Mouse (Mus musculus) ES-E14 (cell line): Measurements from ENCODE around the gene Foxred1. TPM values are rescaled to one million over a fixed set of nuclear protein-coding genes. Genes with fewer than 3 reads are reported as not detected.

Source experiments
- DNase-seq: peaks from one replicate; pipeline ENCODE4 v3.0.0-alpha.2; 2013; ENCODE audit warnings: low read depth, low spot score
- H3K27ac ChIP-seq: 2 replicates; pipeline ENCODE4 v1.5.1; 2012; ENCODE audit warnings: low read depth, mild to moderate bottlenecking, low read length, moderate library complexity, mixed read lengths; ENCODE audit not compliant: poor library complexity, insufficient read depth, severe bottlenecking
- H3K36me3 ChIP-seq: 2 replicates; pipeline ENCODE4 v1.6.1; 2012; ENCODE audit warnings: mild to moderate bottlenecking, low read length, moderate library complexity, mixed read lengths; ENCODE audit not compliant: control insufficient read depth, poor library complexity, insufficient read depth, severe bottlenecking
- H3K4me1 ChIP-seq, 2 experiments: fragments of 150-350 bp in 1 of 2; sonication (generic) in 1 of 2; 2 replicates each; pipeline ENCODE4 v1.6.1; 2012; ENCODE audit warnings: low read length in 2 of 2, mild to moderate bottlenecking in 1 of 2, mixed read lengths in 1 of 2; ENCODE audit not compliant: control insufficient read depth in 2 of 2, insufficient read depth in 2 of 2, poor library complexity in 1 of 2
- H3K4me3 ChIP-seq, 2 experiments: fragments of 150-350 bp in 1 of 2; sonication (generic) in 1 of 2; 2 replicates each; pipeline ENCODE4 v1.5.1; 2012; ENCODE audit warnings: low read length in 2 of 2, low read depth in 1 of 2, mild to moderate bottlenecking in 1 of 2, mixed read lengths in 1 of 2; ENCODE audit not compliant: insufficient read depth in 1 of 2, poor library complexity in 1 of 2, severe bottlenecking in 1 of 2
- H3K9ac ChIP-seq: 2 replicates; pipeline ENCODE4 v1.6.1; 2012; ENCODE audit warnings: low read depth, mild to moderate bottlenecking, low read length, mixed read lengths; ENCODE audit not compliant: poor library complexity, insufficient read depth, severe bottlenecking
- H3K9me3 ChIP-seq: fragments of 150-350 bp; sonication (generic); 2 replicates; pipeline ENCODE4 v1.6.1; 2012; ENCODE audit warnings: low read depth, mild to moderate bottlenecking, low read length; ENCODE audit not compliant: control insufficient read depth, insufficient read depth
- CHD2 ChIP-seq: IDR thresholded peaks from 2 replicates; pipeline ENCODE4 v1.6.1; 2014; ENCODE audit warnings: mild to moderate bottlenecking, low read depth, low read length, inconsistent platforms
- HCFC1 ChIP-seq: IDR thresholded peaks from 2 replicates; pipeline ENCODE4 v1.6.1; 2012; ENCODE audit warnings: low read length, inconsistent platforms, borderline replicate concordance; ENCODE audit not compliant: insufficient read depth
- MAFK ChIP-seq: IDR thresholded peaks from 2 replicates; pipeline ENCODE4 v1.6.1; 2014; ENCODE audit warnings: mild to moderate bottlenecking, low read depth, low read length, inconsistent platforms; ENCODE audit not compliant: insufficient read depth
- ZC3H11A ChIP-seq: IDR thresholded peaks from 2 replicates; pipeline ENCODE4 v1.6.1; 2012; ENCODE audit warnings: low read depth, mild to moderate bottlenecking, inconsistent platforms, low read length, borderline replicate concordance
- ZNF384 ChIP-seq: IDR thresholded peaks from 2 replicates; pipeline ENCODE4 v1.6.1; 2012; ENCODE audit warnings: low read depth, low read length, inconsistent platforms
- in situ Hi-C, 2 experiments: fragments of 600-800 bp; cut with MboI; formaldehyde crosslinking; loops; one replicate each; pipeline ENCODE4 v1.15.1; 2025; ENCODE audit warnings: low sequenced_read_pairs in 2 of 2, inconsistent platforms in 1 of 2; ENCODE audit not compliant: unreplicated experiment in 2 of 2
- total RNA-seq: library from RNA; depleted of rRNA; stranded (reverse); fragments of 300-350 nt; gene quantifications from 2 replicates; pipeline ENCODE4 v1.2.3, GENCODE M21; 2012

Foxred1 gene
- total RNA-seq, 1 experiment: 40.6 TPM

DNA sequence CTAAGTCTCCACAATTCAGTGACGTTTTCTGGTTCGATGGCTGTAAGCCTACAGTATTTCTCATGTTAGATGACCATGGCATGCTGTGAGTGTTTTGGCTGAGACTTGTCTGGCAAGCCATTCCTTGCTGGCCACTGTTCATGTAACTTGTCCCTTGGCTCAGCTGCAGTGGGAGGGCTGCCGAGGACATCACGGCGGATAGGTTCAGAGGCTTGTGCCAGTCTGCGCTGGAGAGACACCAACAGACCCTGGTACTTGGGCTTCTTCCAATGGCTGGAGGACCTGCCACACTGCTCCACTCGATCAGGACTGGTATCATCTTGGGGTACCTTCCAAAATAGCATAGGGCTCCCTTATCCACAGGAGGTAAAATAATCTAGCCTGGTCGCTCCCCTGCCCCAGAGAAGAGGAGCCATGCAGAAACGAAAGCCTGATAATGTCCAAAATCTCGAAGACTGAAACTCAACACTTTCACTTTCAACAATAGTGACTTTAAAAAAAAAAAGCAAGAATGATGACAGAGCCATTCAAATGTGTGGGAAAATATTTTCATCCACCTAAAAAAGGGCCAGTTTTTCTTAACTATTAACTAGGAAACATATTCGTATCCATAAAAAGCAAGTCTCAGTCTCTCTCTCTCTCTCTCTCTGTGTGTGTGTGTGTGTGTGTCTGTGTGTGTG lies 47.7 kb downstream of the Foxred1 start:
- H3K9ac ChIP-seq: no peak overlapping the region
- no peak for DNase-seq
- H3K27ac ChIP-seq: no peak overlapping the region
- peaks cover 5% of the 10 kb centered on the region for H3K36me3 ChIP-seq
- in situ Hi-C loops: loop anchor here (10.0 to 25.0 kb wide), 3 partner anchors 301 to 676 kb away; partner anchors contain the start of gene Kirrel3 (in 1 of the 2)
- no peaks in the 10 kb centered on the region for H3K4me1 ChIP-seq
- H3K4me3 ChIP-seq: no peak overlapping the region
- no peaks in the 10 kb centered on the region for H3K9me3 ChIP-seq
- TF ChIP-seq CHD2 (no peak), HCFC1 (no peak), ZNF384 (no peak), ZC3H11A (no peak), MAFK (no peak)

DNA sequence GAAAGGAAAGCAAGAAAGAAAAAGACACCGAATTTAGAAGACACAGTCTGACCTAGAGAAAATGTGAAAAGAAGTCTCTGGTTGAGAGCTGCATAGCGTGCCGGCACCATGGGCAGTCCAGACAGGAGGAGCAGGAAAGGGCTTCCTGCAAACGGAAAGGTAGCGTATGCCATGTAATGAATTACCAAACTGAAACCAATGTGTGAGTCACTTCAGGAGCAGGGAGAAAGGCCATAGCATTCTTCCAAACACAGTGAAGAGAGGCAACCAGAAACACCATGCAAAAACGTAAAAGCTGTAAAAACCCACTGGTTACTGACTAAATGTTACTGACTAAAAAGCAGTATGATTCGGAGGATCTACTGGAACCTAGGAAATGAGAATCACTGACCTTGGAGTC lies 49.1 kb downstream of the Foxred1 start:
- H3K9me3 ChIP-seq: no peaks in the 10 kb centered on the region
- no peak overlapping the region for H3K27ac ChIP-seq
- H3K4me1 ChIP-seq: no peaks in the 10 kb centered on the region
- no peak overlapping the region for H3K9ac ChIP-seq
- in situ Hi-C loops: loop anchor here (10.0 to 25.0 kb wide), 3 partner anchors 299 to 674 kb away; partner anchors contain the start of gene Kirrel3 (in 1 of the 2)
- peaks cover 8% of the 10 kb centered on the region for H3K36me3 ChIP-seq
- no peak for TF ChIP-seq MAFK
- no peak for TF ChIP-seq HCFC1
- TF ChIP-seq ZNF384: no peak
- no peak for TF ChIP-seq ZC3H11A
- no peak for TF ChIP-seq CHD2
- DNase-seq: no peak
- no peak overlapping the region for H3K4me3 ChIP-seq

DNA sequence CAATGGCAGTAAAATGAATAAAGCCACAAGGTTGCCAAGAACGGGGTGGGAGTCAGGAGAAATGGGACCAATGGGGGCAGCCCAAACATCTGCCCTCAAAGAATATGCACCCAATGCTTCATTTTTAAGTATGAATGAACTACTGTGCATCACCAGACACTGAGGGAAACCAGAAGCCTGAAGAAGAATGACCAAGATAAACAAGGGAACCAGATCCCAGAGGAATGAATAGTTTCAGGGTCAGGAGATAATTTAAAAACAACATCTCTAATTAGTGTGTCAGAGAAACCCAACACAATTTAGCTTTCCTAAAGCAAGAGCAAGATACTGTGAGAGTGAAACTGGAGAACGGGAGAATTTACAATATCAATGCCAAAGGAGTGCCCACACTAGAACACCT lies 50.2 kb downstream of the Foxred1 start:
- Histone ChIP-seq H3K4me1 (no peaks in the 10 kb centered on the region), H3K9ac (no peak overlapping the region), H3K9me3 (no peaks in the 10 kb centered on the region), H3K27ac (no peak overlapping the region), H3K4me3 (no peak overlapping the region), H3K36me3 (peaks cover 15% of the 10 kb centered on the region)
- TF ChIP-seq MAFK: no peak
- TF ChIP-seq ZNF384: no peak
- TF ChIP-seq HCFC1: no peak
- no peak for TF ChIP-seq CHD2
- TF ChIP-seq ZC3H11A: no peak
- in situ Hi-C loops: loop anchor here (10.0 to 25.0 kb wide), 3 partner anchors 298 to 673 kb away; partner anchors contain the start of gene Kirrel3 (in 1 of the 2)
- no peak for DNase-seq

DNA sequence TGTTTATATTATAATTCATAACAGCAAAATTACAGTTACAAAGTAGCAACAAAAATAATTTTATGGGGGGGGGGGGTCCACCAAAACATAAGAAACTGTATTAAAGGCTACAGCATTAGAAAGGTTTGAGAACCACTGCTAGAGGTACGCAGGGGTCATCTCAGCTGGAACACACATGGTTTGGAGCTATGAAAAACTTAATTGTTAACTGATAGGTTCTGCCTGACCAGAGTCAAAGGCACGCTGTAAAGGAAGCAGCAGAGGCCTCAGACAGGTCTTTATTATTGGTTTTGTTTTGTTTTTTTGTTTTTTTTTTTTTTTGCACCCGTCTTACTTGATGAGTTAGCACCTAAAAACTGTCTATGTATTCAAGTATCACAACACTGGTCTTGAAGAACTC lies 52.4 kb downstream of the Foxred1 start:
- Histone ChIP-seq H3K36me3 (peaks cover 15% of the 10 kb centered on the region), H3K27ac (no peak overlapping the region), H3K4me3 (no peak overlapping the region), H3K4me1 (no peaks in the 10 kb centered on the region), H3K9me3 (no peaks in the 10 kb centered on the region), H3K9ac (no peak overlapping the region)
- DNase-seq: no peak
- TF ChIP-seq ZC3H11A (no peak), HCFC1 (no peak), ZNF384 (no peak), MAFK (no peak), CHD2 (no peak)
- in situ Hi-C loops: loop anchor here (25.0 kb wide), 2 partner anchors 296 to 671 kb away; partner anchors contain the start of gene Kirrel3 (in 1 of the 2)
